Mouse (Mus musculus) midbrain, embryonic 15.5 days (tissue): ENCODE data around the gene Hpse. TPM values are rescaled to one million over a fixed set of nuclear protein-coding genes. Genes with fewer than 3 reads are reported as not detected.

ENCODE experiments used
- ATAC-seq: fragments of 200-750 bp; cut with Nextera tagmentation; replicated peaks from 2 replicates; pipeline ENCODE4 v1.8.0; 2017; ENCODE audit warnings: moderate TSS enrichment
- H3K27ac ChIP-seq: fragments of 300-500 bp; sonication (generic); 2 replicates; pipeline ENCODE4 v1.5.1; 2015; ENCODE audit warnings: mild to moderate bottlenecking, inconsistent platforms
- H3K27me3 ChIP-seq: fragments of 300-500 bp; sonication (generic); replicated peaks from 2 replicates; pipeline ENCODE4 v1.6.1; 2015; ENCODE audit warnings: inconsistent platforms
- H3K36me3 ChIP-seq: fragments of 300-500 bp; sonication (generic); replicated peaks from 2 replicates; pipeline ENCODE4 v1.6.1; 2015; ENCODE audit warnings: inconsistent platforms
- H3K4me1 ChIP-seq: fragments of 300-500 bp; sonication (generic); 2 replicates; pipeline ENCODE4 v1.6.1; 2015; ENCODE audit warnings: inconsistent platforms
- H3K4me2 ChIP-seq: fragments of 300-500 bp; sonication (generic); 2 replicates; pipeline ENCODE4 v1.6.1; 2015; ENCODE audit warnings: inconsistent platforms, mild to moderate bottlenecking, moderate library complexity
- H3K4me3 ChIP-seq: fragments of 300-500 bp; sonication (generic); 2 replicates; pipeline ENCODE4 v1.5.1; 2015; ENCODE audit warnings: mild to moderate bottlenecking, inconsistent platforms
- H3K9ac ChIP-seq: fragments of 300-500 bp; sonication (generic); 2 replicates; pipeline ENCODE4 v1.6.1; 2015; ENCODE audit warnings: mild to moderate bottlenecking, inconsistent platforms
- H3K9me3 ChIP-seq: fragments of 300-500 bp; sonication (generic); 2 replicates; pipeline ENCODE4 v1.6.1; 2016; ENCODE audit warnings: inconsistent platforms
- WGBS: fragments of 180-500 bp; shearing (Covaris S2); methylation state at CpG from one replicate; pipeline ENCODE4 v1.1.7; 2015; ENCODE audit warnings: mixed read lengths; 5-methylcytosine and 5-hydroxymethylcytosine counted together
- polyA plus RNA-seq: library from polyadenylated mRNA; unstranded; fragments of >200 nt; fragmentation: Nextera tagmentation; extraction: Ambion mirVana; gene quantifications from 2 replicates; pipeline ENCODE4 v1.2.1, GENCODE M21; 2015

Hpse gene
- polyA plus RNA-seq, 1 experiment from 2014 or later: 0.09 TPM

DNA sequence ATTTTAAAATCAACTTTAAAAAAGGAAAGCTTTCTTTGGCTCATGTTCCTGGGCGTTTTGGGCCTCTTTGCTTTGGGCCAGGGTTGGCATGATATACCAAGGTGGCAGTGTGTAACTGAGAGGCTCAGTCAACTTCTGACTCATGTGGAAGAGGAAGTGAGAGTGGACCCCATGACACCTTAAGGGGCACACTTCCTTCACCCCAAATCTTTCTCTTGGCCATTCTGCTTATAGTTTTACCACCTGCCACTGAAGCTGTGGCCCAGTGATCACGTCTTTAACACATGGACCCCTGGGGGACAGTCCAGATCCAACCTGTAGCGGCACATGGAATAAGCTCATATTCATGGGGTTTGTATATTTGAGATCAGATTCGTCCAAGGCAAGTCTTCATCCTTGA, 6.5 kb upstream of the Hpse start:
- no peak overlapping the region for H3K4me3 ChIP-seq
- no peaks in the 10 kb centered on the region for H3K9me3 ChIP-seq
- H3K4me2 ChIP-seq: no peak overlapping the region
- no peaks in the 10 kb centered on the region for H3K4me1 ChIP-seq
- H3K27ac ChIP-seq: no peak overlapping the region
- H3K27me3 ChIP-seq: no peaks in the 10 kb centered on the region
- no peak for ATAC-seq
- no peak overlapping the region for H3K9ac ChIP-seq
- no peaks in the 10 kb centered on the region for H3K36me3 ChIP-seq
- 82% methylated on average over 4 of the region's 4 CpGs for WGBS

DNA sequence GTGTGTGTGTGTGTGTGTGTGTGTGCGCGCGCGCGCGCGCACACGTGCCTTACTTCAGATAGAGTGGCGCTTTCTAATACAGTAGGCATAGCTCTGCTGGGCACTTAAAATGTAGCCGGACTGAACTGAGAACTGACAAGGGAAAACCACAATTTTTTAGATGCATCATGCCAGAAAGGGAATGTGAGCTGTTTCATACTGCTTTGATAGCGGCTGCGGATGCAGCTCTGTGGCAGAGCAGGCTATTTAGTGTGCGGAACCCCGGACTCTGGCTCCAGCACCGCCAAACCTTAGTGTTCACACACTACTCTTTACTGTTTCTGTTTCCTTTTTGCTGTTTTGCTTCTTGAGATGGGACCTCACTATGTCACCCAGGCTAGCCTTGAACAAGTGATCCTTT, 2.8 kb downstream of the Hpse start:
- Histone ChIP-seq H3K27ac (no peak overlapping the region), H3K9ac (no peak overlapping the region), H3K36me3 (no peaks in the 10 kb centered on the region), H3K27me3 (peaks cover 13% of the 10 kb centered on the region; the same call in 1 of the 2 replicates), H3K4me2 (no peak overlapping the region), H3K4me3 (no peak overlapping the region), H3K4me1 (peaks cover 13% of the 10 kb centered on the region), H3K9me3 (no peaks in the 10 kb centered on the region)
- ATAC-seq: no peak
- 95% methylated on average over 15 of the region's 15 CpGs for WGBS

DNA sequence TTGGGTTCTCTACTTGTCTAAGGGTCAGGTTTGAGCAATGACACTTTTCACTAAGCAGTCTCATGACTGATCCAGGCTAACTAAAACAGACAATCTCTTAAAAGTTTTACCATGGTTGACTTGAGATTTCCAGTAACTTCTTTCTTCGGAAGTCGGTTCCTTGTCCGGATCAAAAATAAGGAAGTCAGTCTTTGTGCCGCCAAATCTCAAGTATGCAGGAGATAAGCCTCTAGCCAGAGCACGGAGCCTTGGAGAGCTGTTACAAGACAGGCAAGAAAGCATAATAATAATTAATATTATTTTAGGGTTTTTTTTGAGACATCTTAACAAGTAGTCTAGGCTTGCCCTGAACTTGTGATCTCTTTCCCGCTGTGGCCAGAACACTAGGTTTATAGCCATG, 8.3 kb downstream of the Hpse start:
- Histone ChIP-seq H3K27me3 (no peaks in the 10 kb centered on the region), H3K9me3 (no peaks in the 10 kb centered on the region), H3K4me2 (no peak overlapping the region), H3K27ac (no peak overlapping the region), H3K9ac (no peak overlapping the region), H3K36me3 (no peaks in the 10 kb centered on the region), H3K4me1 (no peaks in the 10 kb centered on the region), H3K4me3 (no peak overlapping the region)
- ATAC-seq: no peak
- WGBS: 95% methylated on average over 6 of the region's 6 CpGs

DNA sequence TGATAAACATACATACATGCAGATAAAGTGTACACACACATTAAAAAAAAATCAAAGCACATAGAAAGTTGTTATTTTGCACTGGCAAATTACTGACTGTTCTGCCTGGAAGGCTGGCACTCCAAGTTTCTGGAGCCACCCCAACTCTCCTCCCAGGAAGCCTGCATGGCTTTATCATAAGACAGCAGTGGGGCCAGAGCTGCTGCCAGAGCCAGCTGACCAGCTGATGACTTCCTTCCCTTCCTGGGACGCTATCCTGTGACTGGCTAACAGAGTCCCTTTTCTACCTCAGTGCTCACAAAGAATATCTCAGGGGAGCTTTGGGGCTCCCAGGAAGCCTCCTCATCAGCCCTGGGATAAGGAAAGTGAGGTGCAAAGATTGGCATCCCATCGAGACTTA, 9.5 kb downstream of the Hpse start:
- Histone ChIP-seq H3K36me3 (no peaks in the 10 kb centered on the region), H3K27me3 (no peaks in the 10 kb centered on the region), H3K9me3 (no peaks in the 10 kb centered on the region), H3K9ac (no peak overlapping the region), H3K27ac (no peak overlapping the region), H3K4me2 (no peak overlapping the region), H3K4me3 (no peak overlapping the region), H3K4me1 (no peaks in the 10 kb centered on the region)
- WGBS: 66% methylated on average over 2 of the region's 2 CpGs
- no peak for ATAC-seq

DNA sequence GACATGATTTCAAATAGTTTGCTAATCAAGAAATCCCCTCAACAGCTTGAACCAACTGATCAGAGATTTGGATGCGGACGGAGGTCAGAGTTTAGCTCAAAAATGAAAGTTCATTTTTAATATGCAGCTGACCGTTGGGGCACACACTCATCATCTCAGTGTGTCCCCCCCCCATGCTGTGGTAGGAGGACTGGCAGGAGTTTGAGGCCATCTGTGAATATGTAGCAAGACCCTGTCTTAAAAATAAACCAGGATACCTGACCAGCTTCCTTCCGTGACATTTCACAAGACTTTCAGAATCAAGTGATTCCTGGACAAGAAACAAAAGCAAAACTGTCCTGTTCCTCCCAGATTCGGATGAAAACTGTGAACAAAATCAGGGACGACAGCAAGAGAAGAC, 10.5 kb downstream of the Hpse start:
- H3K4me3 ChIP-seq: no peak overlapping the region
- no peak for ATAC-seq
- no peaks in the 10 kb centered on the region for H3K27me3 ChIP-seq
- H3K36me3 ChIP-seq: no peaks in the 10 kb centered on the region
- no peak overlapping the region for H3K4me2 ChIP-seq
- no peaks in the 10 kb centered on the region for H3K4me1 ChIP-seq
- no peaks in the 10 kb centered on the region for H3K9me3 ChIP-seq
- H3K9ac ChIP-seq: no peak overlapping the region
- no peak overlapping the region for H3K27ac ChIP-seq
- whole genome bisulfite sequencing: 91% methylated on average over 6 of the region's 6 CpGs

DNA sequence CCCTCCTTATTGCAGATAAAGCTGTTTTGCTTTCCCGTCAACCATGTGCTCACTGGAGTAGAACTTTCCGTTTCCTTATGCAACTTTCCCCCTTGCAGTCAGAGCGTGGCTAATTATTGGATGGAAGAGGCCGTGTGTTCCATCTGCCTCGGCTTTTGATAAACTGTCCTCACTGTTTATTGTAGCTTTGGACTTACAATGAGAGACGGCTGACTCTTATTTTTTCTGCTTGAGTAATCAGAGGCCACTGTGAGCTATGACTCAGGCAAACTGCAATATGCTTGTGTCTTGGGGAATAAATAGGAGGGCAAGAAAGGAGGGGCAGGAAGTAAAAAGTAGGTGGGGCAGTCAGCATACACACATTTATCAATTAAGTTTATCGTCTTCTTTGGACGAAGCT, 12.8 kb downstream of the Hpse start:
- Histone ChIP-seq H3K27me3 (no peaks in the 10 kb centered on the region), H3K4me1 (no peaks in the 10 kb centered on the region), H3K27ac (no peak overlapping the region), H3K36me3 (no peaks in the 10 kb centered on the region), H3K4me3 (no peak overlapping the region), H3K4me2 (no peak overlapping the region), H3K9ac (no peak overlapping the region), H3K9me3 (no peaks in the 10 kb centered on the region)
- ATAC-seq: no peak
- 44% methylated on average over 8 of the region's 8 CpGs for WGBS

DNA sequence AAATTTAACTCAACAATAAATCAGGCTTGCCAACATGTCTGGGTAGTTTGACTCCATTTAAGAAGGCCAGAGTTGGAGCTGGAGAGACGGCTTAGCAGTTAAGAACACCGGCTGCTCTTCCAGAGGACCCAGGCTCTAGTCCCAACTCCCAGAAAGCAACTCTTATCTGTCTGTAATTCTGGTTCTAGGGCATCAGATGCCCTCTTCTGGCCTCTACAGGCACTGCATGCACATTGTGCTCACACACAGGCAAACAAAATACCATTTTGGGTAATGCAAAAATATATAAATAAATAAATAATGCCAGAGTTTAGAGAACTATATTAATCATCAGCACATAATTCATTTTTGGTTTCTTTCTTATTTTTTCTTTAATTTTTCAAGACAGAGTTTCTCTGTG, 15.2 kb downstream of the Hpse start:
- Histone ChIP-seq H3K9me3 (no peaks in the 10 kb centered on the region), H3K4me1 (no peaks in the 10 kb centered on the region), H3K27me3 (no peaks in the 10 kb centered on the region), H3K36me3 (no peaks in the 10 kb centered on the region), H3K27ac (no peak overlapping the region), H3K4me2 (no peak overlapping the region), H3K4me3 (no peak overlapping the region), H3K9ac (no peak overlapping the region)
- WGBS: 97% methylated on average over 2 of the region's 2 CpGs
- no peak for ATAC-seq

DNA sequence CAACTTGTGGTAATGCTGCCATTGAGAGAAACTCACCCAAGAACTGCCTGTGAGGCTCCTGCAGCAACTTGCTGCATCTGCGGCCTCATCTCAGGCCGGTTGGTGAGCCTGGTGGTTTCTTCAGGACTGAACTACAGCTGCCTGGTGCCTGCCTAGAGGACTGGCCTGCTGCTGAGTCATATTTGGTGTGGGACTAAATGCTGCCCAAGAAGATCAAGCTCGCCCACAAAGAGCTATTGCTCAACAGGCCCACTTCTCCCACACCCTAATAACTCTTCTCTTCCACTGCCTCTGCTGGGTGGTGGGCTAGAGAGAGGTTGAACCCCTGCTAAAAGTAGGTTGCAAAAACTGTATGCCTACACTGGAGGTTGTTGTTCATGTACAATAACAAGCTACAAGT, 17.2 kb downstream of the Hpse start:
- Histone ChIP-seq H3K9me3 (no peaks in the 10 kb centered on the region), H3K27me3 (no peaks in the 10 kb centered on the region), H3K9ac (no peak overlapping the region), H3K36me3 (no peaks in the 10 kb centered on the region), H3K4me1 (no peaks in the 10 kb centered on the region), H3K27ac (no peak overlapping the region), H3K4me3 (no peak overlapping the region), H3K4me2 (no peak overlapping the region)
- 87% methylated on average over 3 of the region's 3 CpGs for whole genome bisulfite sequencing
- ATAC-seq: no peak

DNA sequence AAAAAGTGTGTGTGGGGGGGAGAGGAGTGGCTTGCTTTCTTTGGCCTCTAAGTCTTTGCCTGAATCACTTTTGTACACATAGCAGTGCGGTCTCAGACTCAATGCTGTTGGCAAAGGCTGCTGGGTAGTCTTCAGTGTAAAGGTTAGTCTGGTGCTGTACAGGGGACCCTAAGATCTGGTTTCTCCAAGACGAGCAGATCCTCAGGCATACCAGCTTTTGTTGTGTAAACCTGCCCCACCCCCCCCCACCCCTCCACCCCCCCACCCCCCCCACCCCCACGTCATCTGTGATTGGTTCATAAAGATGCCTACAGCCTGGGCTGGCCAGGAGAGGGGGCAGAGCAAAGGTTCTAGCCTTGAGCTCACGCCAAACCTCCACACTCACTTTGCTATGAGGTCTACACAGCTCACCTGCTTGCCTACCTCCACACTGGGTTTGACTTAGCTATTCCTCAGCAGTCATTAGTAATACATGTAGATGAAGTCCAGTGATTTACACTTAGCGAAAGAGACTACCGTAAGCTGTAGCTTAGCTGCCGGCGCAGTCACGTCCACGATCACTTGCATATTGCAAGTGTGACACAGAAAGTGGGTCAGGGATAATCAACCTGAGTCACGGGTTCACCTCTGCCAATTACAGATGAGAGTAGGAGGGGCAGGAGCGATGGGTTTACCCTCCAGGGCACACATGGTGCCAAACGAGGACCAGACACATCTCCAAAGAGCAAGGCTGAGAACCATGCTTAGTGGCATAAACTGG, 18.5 kb downstream of the Hpse start:
- Histone ChIP-seq H3K27me3 (no peaks in the 10 kb centered on the region), H3K4me3 (no peak overlapping the region), H3K27ac (no peak overlapping the region), H3K4me2 (no peak overlapping the region), H3K36me3 (no peaks in the 10 kb centered on the region), H3K9ac (no peak overlapping the region), H3K9me3 (no peaks in the 10 kb centered on the region), H3K4me1 (no peaks in the 10 kb centered on the region)
- no peak for ATAC-seq
- 83% methylated on average over 13 of the region's 13 CpGs for WGBS

DNA sequence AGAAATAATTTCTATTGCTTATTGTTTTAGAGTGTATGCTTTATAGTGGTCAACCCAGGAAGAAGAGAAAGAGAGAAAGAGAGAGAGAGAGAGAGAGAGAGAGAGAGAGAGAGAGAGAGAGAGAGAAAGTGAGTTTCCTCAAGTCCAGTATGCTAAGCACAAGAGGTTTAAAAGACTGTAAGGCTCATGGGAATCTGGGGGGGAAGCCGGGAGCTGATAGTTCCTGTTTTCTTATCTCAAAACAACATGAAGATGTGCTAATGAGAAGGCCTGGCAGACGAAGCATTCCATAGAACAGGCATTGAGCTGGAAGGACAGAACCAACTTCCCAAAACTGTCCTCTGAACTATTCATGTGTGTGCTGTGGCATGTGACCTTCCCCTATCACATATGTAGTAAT, 21.6 kb downstream of the Hpse start:
- H3K27ac ChIP-seq: no peak overlapping the region
- no peak overlapping the region for H3K4me3 ChIP-seq
- no peaks in the 10 kb centered on the region for H3K27me3 ChIP-seq
- 87% methylated on average over 2 of the region's 2 CpGs for WGBS
- H3K36me3 ChIP-seq: no peaks in the 10 kb centered on the region
- no peaks in the 10 kb centered on the region for H3K4me1 ChIP-seq
- no peak overlapping the region for H3K9ac ChIP-seq
- no peak for ATAC-seq
- no peak overlapping the region for H3K4me2 ChIP-seq
- H3K9me3 ChIP-seq: no peaks in the 10 kb centered on the region

DNA sequence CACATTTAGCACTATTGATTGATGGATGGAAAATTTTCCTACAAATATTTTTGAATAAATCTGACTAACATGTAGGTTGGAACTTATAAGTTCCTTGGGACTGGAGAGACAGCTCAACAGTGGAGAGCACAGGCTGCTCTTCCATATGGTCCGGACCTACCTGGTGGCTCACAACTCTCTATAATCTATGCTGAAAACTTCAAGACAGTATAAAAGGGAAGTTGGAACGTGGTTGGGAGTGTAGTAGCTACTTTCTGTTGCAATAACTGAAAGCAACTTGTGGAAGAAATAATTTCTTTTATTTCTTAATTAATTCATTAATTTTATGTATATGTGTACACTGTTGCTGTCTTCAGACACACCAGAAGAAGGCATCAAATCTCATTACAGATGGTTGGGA, 22.1 kb downstream of the Hpse start:
- Histone ChIP-seq H3K4me1 (no peaks in the 10 kb centered on the region), H3K9me3 (no peaks in the 10 kb centered on the region), H3K4me3 (no peak overlapping the region), H3K36me3 (no peaks in the 10 kb centered on the region), H3K4me2 (no peak overlapping the region), H3K27ac (no peak overlapping the region), H3K27me3 (no peaks in the 10 kb centered on the region), H3K9ac (no peak overlapping the region)
- 78% methylated on average over 2 of the region's 2 CpGs for WGBS
- no peak for ATAC-seq

DNA sequence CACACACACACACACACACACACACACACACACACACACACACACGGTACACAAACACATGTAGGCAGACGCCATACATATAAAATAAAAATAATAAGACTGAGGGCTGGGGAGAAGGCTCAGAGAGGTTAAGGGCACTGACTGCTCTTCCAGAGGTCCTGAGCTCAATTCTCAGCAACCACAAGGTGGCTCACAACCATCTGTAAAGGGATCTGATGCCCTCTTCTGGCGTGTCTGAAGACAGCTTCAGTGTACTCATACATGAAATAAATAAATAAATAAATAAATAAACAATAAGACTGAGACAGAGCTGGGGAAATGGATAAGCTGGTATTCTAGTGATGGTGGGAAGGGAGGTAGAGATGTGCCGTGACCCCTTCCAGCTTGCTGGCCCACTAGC, 33.9 kb downstream of the Hpse start:
- Histone ChIP-seq H3K9ac (no peak overlapping the region), H3K27ac (no peak overlapping the region), H3K27me3 (no peaks in the 10 kb centered on the region), H3K4me2 (no peak overlapping the region), H3K36me3 (no peaks in the 10 kb centered on the region), H3K4me3 (no peak overlapping the region), H3K9me3 (no peaks in the 10 kb centered on the region), H3K4me1 (no peaks in the 10 kb centered on the region)
- ATAC-seq: no peak
- WGBS: 70% methylated on average over 4 of the region's 4 CpGs

DNA sequence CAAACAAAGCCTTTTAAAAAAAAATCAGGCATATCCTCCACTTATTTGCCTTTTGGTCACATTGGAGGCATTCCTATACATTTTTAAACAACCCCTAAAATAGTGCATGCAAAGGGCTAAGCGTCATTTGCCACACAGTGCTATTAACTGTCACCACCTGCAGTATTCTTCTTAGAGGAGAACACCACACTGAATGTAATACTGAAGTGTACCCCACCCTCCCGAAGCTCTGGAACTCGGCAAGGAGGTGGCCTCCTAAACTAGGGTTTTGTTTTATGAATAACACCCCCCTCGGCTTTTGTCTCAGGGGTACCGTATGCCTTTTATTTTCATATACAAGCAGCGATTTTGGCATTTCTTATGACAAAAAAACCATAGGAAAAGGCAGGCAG, 39.0 kb downstream of the Hpse start:
- Histone ChIP-seq H3K4me1 (no peaks in the 10 kb centered on the region), H3K27me3 (no peaks in the 10 kb centered on the region), H3K9ac (no peak overlapping the region), H3K27ac (no peak overlapping the region), H3K9me3 (no peaks in the 10 kb centered on the region), H3K4me3 (no peak overlapping the region), H3K4me2 (no peak overlapping the region), H3K36me3 (no peaks in the 10 kb centered on the region)
- 80% methylated on average over 6 of the region's 6 CpGs for WGBS
- no peak for ATAC-seq
